Mouse (Mus musculus) myocyte (in vitro differentiated cells): ENCODE results near the gene Sema6d. TPM values are rescaled to one million over a fixed set of nuclear protein-coding genes. Genes with fewer than 3 reads are reported as not detected.

Experiments
- H3K27me3 ChIP-seq: one replicate; pipeline ENCODE4 v1.6.1; 2011; ENCODE audit not compliant: control insufficient read depth, insufficient read depth, insufficient read length
- H3K36me3 ChIP-seq: one replicate; pipeline ENCODE4 v1.6.1; 2011; ENCODE audit not compliant: control insufficient read depth, insufficient read depth
- H3K4me2 ChIP-seq: one replicate; pipeline ENCODE4 v1.6.1; 2011; ENCODE audit warnings: low read depth, control low read depth
- H3K4me3 ChIP-seq: one replicate; pipeline ENCODE4 v1.5.1; 2011; ENCODE audit warnings: mild to moderate bottlenecking, control low read depth, moderate library complexity
- H3K79me2 ChIP-seq: one replicate; pipeline ENCODE4 v1.6.1; 2011; ENCODE audit not compliant: control insufficient read depth, insufficient read depth
- H3ac ChIP-seq: one replicate; pipeline ENCODE4 v1.6.1; 2011; ENCODE audit not compliant: control insufficient read depth, insufficient read length
- CEBPB ChIP-seq: IDR thresholded peaks from 2 replicates; pipeline ENCODE4 v1.6.1; 2011; ENCODE audit warnings: mild to moderate bottlenecking, moderate library complexity; ENCODE audit not compliant: poor library complexity, insufficient read depth, severe bottlenecking
- E2F4 ChIP-seq: IDR thresholded peaks from one replicate; pipeline ENCODE4 v1.6.1; 2011; ENCODE audit warnings: mild to moderate bottlenecking, control low read depth, moderate library complexity; ENCODE audit not compliant: insufficient read depth
- MAX ChIP-seq: IDR thresholded peaks from one replicate; pipeline ENCODE4 v1.6.1; 2011; ENCODE audit warnings: low read depth, mild to moderate bottlenecking, control low read depth
- MYOD1 ChIP-seq, 3 experiments: IDR thresholded peaks; one replicate each; pipeline ENCODE4 v1.6.1; 2011; ENCODE audit warnings: control low read depth in 2 of 3, low read depth in 2 of 3, mild to moderate bottlenecking in 2 of 3, moderate library complexity in 1 of 3; ENCODE audit not compliant: insufficient read length in 2 of 3, control insufficient read depth in 1 of 3
- MYOG ChIP-seq, 3 experiments: IDR thresholded peaks; one replicate each; pipeline ENCODE4 v1.6.1; 2011; ENCODE audit warnings: control low read depth in 2 of 3, low read depth in 2 of 3, mild to moderate bottlenecking in 2 of 3; ENCODE audit not compliant: insufficient read length in 2 of 3, control insufficient read depth in 1 of 3, insufficient read depth in 1 of 3
- POLR2A ChIP-seq: IDR thresholded peaks from one replicate; pipeline ENCODE4 v1.6.1; 2011; ENCODE audit warnings: low read depth, mild to moderate bottlenecking, control low read depth, moderate library complexity; ENCODE audit not compliant: insufficient read length
- POLR2AphosphoS2 ChIP-seq: IDR thresholded peaks from one replicate; pipeline ENCODE4 v1.6.1; 2011; ENCODE audit warnings: low read depth, control low read depth; ENCODE audit not compliant: insufficient read length
- REST ChIP-seq: IDR thresholded peaks from one replicate; pipeline ENCODE4 v1.6.1; 2011; ENCODE audit warnings: mild to moderate bottlenecking, control low read depth, moderate library complexity; ENCODE audit not compliant: insufficient read depth, insufficient read length
- SRF ChIP-seq: IDR thresholded peaks from one replicate; pipeline ENCODE4 v1.6.1; 2011; ENCODE audit warnings: low read depth; ENCODE audit not compliant: control insufficient read depth, insufficient read length
- TCF12 ChIP-seq: IDR thresholded peaks from one replicate; pipeline ENCODE4 v1.6.1; 2011; ENCODE audit warnings: mild to moderate bottlenecking, control low read depth; ENCODE audit not compliant: poor library complexity, insufficient read depth, severe bottlenecking
- TCF3 ChIP-seq: IDR thresholded peaks from one replicate; pipeline ENCODE4 v1.6.1; 2011; ENCODE audit warnings: low read depth, control low read depth; ENCODE audit not compliant: insufficient read length
- USF1 ChIP-seq: IDR thresholded peaks from one replicate; pipeline ENCODE4 v1.6.1; 2011; ENCODE audit warnings: low read depth, mild to moderate bottlenecking, control low read depth, moderate library complexity
- polyA plus RNA-seq: library from polyadenylated mRNA; unstranded; fragments of >200 nt; fragmentation: generic; extraction: Trizol; gene quantifications from one replicate; pipeline ENCODE4 v1.2.1, GENCODE M21; 2012; ENCODE audit warnings: missing spikeins

The Sema6d gene
- polyA plus RNA-seq, 1 experiment: 0.97 TPM

- no peaks in the 10 kb centered on the region for H3K79me2 ChIP-seq
- no peak overlapping the region for H3ac ChIP-seq
- H3K36me3 ChIP-seq: no peaks in the 10 kb centered on the region
- H3K4me3 ChIP-seq: no peak overlapping the region
- no peaks in the 10 kb centered on the region for H3K27me3 ChIP-seq
- no peak overlapping the region for H3K4me2 ChIP-seq
- TF ChIP-seq CEBPB (no peak), E2F4 (no peak), MYOG (IDR thresholded peaks at IDR 0.05; ENCODE audit: control insufficient read depth in 1 of 3, insufficient read depth in 1 of 3, insufficient read length in 2 of 3, low read depth in 2 of 3) (no peak), USF1 (no peak), TCF12 (no peak), POLR2A (no peak), POLR2AphosphoS2 (no peak), MAX (no peak), SRF (no peak), MYOD1 (IDR thresholded peaks at IDR 0.05; ENCODE audit: control insufficient read depth in 1 of 3, insufficient read length in 2 of 3, low read depth in 2 of 3) (no peak), TCF3 (no peak), REST (no peak)
Measured at GRCm38 (mm10) chr2:124527641-124528040, 437.9 kb downstream of the Sema6d start.

GRCm38 (mm10) chr2:124530441-124530840, 440.7 kb downstream of the Sema6d start:
- H3K4me3 ChIP-seq: no peak overlapping the region
- no peak for TF ChIP-seq MAX
- no peak for TF ChIP-seq TCF3
- TF ChIP-seq E2F4: no peak
- no peak for TF ChIP-seq REST
- TF ChIP-seq MYOG (IDR thresholded peaks at IDR 0.05; ENCODE audit: control insufficient read depth in 1 of 3, insufficient read depth in 1 of 3, insufficient read length in 2 of 3, low read depth in 2 of 3): no peak
- no peak for TF ChIP-seq USF1
- TF ChIP-seq CEBPB: no peak
- H3ac ChIP-seq: no peak overlapping the region
- H3K79me2 ChIP-seq: no peaks in the 10 kb centered on the region
- no peaks in the 10 kb centered on the region for H3K36me3 ChIP-seq
- no peak overlapping the region for H3K4me2 ChIP-seq
- H3K27me3 ChIP-seq: no peaks in the 10 kb centered on the region

GRCm38 (mm10) chr2:124531062-124531461, 441.3 kb downstream of the Sema6d start:
- TF ChIP-seq POLR2A: no peak
- TF ChIP-seq E2F4: no peak
- no peak for TF ChIP-seq USF1
- no peak for TF ChIP-seq TCF12
- TF ChIP-seq TCF3: no peak
- no peak for TF ChIP-seq MAX
- no peak for TF ChIP-seq POLR2AphosphoS2
- no peak for TF ChIP-seq REST
- no peak for TF ChIP-seq SRF
- TF ChIP-seq CEBPB: no peak
- TF ChIP-seq MYOD1 (IDR thresholded peaks at IDR 0.05; ENCODE audit: control insufficient read depth in 1 of 3, insufficient read length in 2 of 3, low read depth in 2 of 3): no peak
- no peak for TF ChIP-seq MYOG (IDR thresholded peaks at IDR 0.05; ENCODE audit: control insufficient read depth in 1 of 3, insufficient read depth in 1 of 3, insufficient read length in 2 of 3, low read depth in 2 of 3)
- Histone ChIP-seq H3K36me3 (no peaks in the 10 kb centered on the region), H3K4me2 (no peak overlapping the region), H3K4me3 (no peak overlapping the region), H3K79me2 (no peaks in the 10 kb centered on the region), H3ac (no peak overlapping the region), H3K27me3 (no peaks in the 10 kb centered on the region)

- Histone ChIP-seq H3K27me3 (no peaks in the 10 kb centered on the region), H3K4me3 (no peak overlapping the region), H3K4me2 (no peak overlapping the region), H3ac (no peak overlapping the region), H3K36me3 (no peaks in the 10 kb centered on the region), H3K79me2 (no peaks in the 10 kb centered on the region)
- TF ChIP-seq SRF (no peak), POLR2AphosphoS2 (no peak)
Measured at GRCm38 (mm10) chr2:124532906-124533305, 443.1 kb downstream of the Sema6d start.

GRCm38 (mm10) chr2:124533602-124534001, 443.8 kb downstream of the Sema6d start:
- H3K27me3 ChIP-seq: no peaks in the 10 kb centered on the region
- H3K4me2 ChIP-seq: peak overlapping the region; percentile 37
- no peaks in the 10 kb centered on the region for H3K79me2 ChIP-seq
- no peak overlapping the region for H3K4me3 ChIP-seq
- TF ChIP-seq CEBPB: no peak
- no peak for TF ChIP-seq POLR2AphosphoS2
- TF ChIP-seq USF1: peak; percentile 49
- H3ac ChIP-seq: no peak overlapping the region
- no peaks in the 10 kb centered on the region for H3K36me3 ChIP-seq

- Histone ChIP-seq H3K4me2 (no peak overlapping the region), H3K4me3 (no peak overlapping the region), H3K27me3 (no peaks in the 10 kb centered on the region), H3K36me3 (no peaks in the 10 kb centered on the region), H3ac (no peak overlapping the region), H3K79me2 (no peaks in the 10 kb centered on the region)
- TF ChIP-seq SRF (no peak), POLR2AphosphoS2 (no peak), TCF12 (no peak), E2F4 (no peak), CEBPB (no peak), POLR2A (no peak), REST (no peak)
Measured at GRCm38 (mm10) chr2:124550315-124550714, 460.5 kb downstream of the Sema6d start.
